Mouse (Mus musculus) kidney, adult 2 months (tissue): ENCODE results near the gene Fbxo39.

Experiments used
- CTCF ChIP-seq: fragments of 200-500 bp; conservative IDR thresholded peaks from 2 replicates; pipeline ENCODE4 v1.5.1; 2011; ENCODE audit warnings: low read depth, mild to moderate bottlenecking, control low read depth, low read length, moderate library complexity, mixed read lengths; ENCODE audit not compliant: insufficient read depth, insufficient read length
- POLR2A ChIP-seq: fragments of 200-500 bp; IDR thresholded peaks from one replicate; pipeline ENCODE4 v1.6.1; 2011; ENCODE audit warnings: low read depth, low read length, control low read depth

- no peak for TF ChIP-seq CTCF
- no peak for TF ChIP-seq POLR2A
Measured at GRCm38 (mm10) chr11:72281852-72282400, 32.3 kb upstream of the Fbxo39 start.
